ENCODE assay signal across 19 mouse cellular contexts in the genomic region with DNA sequence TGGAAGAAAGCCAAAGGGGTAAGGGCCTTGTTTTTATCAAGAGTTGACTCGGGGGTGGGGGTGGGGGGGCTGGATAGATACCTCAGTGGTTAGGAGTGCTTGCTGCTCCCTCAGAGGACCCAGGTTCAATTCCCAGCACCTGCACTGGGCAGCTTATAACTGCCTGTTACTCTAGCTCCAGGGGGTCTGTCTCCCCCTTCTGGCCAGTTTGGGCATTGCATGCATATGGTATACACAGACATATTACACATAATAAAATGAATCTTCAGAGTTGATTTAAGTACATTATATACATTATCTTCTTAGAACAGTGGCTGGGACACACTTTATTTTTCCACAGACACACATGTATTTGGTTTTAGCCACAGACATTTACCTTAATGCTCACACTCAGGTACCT.
A peak's percentile ranks its signal among the peaks of the same experiment; 100 is the strongest.
DNase-seq lines count a peak whose midpoint lies in the region; ATAC-seq and TF ChIP-seq lines count a peak whose summit lies in the region.
"Had no signal": no experiment of that assay in that cellular context is flagged by ENCODE, and none has a peak within 500 bp of the region (broad histone marks: within the 10 kb centered on the region; RNA-seq: fewer than 3 reads in every experiment).

No protein-coding gene starts in this region.

- in situ Hi-C loops in Patski (cut with MboI; ENCODE audit: low pct_unique_long_range_greater_than_20kb) = no loop called here

- H3K4me3 ChIP-seq in layer of hippocampus, adult 2 months = no peak overlapping the region
- H3K4me3 ChIP-seq in testis, adult 2 months (ENCODE audit: control insufficient read depth, low read depth, low read length) = no peak overlapping the region
- H3K4me3 ChIP-seq: embryonic facial prominence, embryonic 15.5 days; heart, embryonic 10.5 days; lung, embryonic 15.5 days; midbrain, embryonic 15.5 days had no signal

- TF ChIP-seq POLR2A in testis, adult 2 months (IDR thresholded peaks at IDR 0.05; ENCODE audit: control insufficient read depth, low read depth, low read length) = no peak

- no peak for DNase-seq in layer of hippocampus, adult 2 months (ENCODE audit: low spot score in 2 of 2)
- DNase-seq in layer of hippocampus, adult 8-10 months (ENCODE audit: low spot score in 2 of 2) = no peak
- DNase-seq in testis, postnatal 10 days (ENCODE audit: low spot score) = no peak
- no peak for DNase-seq in Patski (ENCODE audit: low read depth, low spot score)
- no peak for DNase-seq in urinary bladder, adult 18-20 months (ENCODE audit: low spot score in 2 of 2)
- no peak for DNase-seq in kidney, postnatal 25 days
- DNase-seq: adrenal gland, postnatal 36 days; cerebellum, adult 9-10 months; gastrocnemius, postnatal 25 days; heart, postnatal 14 days; kidney, adult 11 months; kidney, postnatal 10 days; thymus, postnatal 25 days had no signal

- no peaks in the 10 kb centered on the region; the same call in 1 of the 2 replicates for H3K4me1 ChIP-seq in testis, adult 2 months (ENCODE audit: control insufficient read depth, insufficient read depth, low read length)
- H3K4me1 ChIP-seq: embryonic facial prominence, embryonic 15.5 days; heart, embryonic 10.5 days; lung, embryonic 15.5 days; midbrain, embryonic 15.5 days had no signal

- no peaks in the 10 kb centered on the region for H3K27me3 ChIP-seq in testis, adult 2 months (ENCODE audit: control insufficient read depth, insufficient read depth, low read length)
- H3K27me3 ChIP-seq in Patski = peaks cover 2% of the 10 kb centered on the region
- H3K27me3 ChIP-seq: embryonic facial prominence, embryonic 15.5 days; lung, embryonic 15.5 days; midbrain, embryonic 15.5 days had no signal

- H3K27ac ChIP-seq in layer of hippocampus, adult 2 months = no peak overlapping the region
- no peak overlapping the region for H3K27ac ChIP-seq in testis, adult 2 months (ENCODE audit: control insufficient read depth, insufficient read depth, low read depth, low read length)
- H3K27ac ChIP-seq: embryonic facial prominence, embryonic 15.5 days; heart, embryonic 10.5 days; hindbrain, embryonic 14.5 days; lung, embryonic 15.5 days; midbrain, embryonic 15.5 days had no signal

- H3K36me3 ChIP-seq in testis, adult 2 months (ENCODE audit: control insufficient read depth, insufficient read depth, low read length) = no peaks in the 10 kb centered on the region
- H3K36me3 ChIP-seq: embryonic facial prominence, embryonic 15.5 days; heart, embryonic 10.5 days; lung, embryonic 15.5 days; midbrain, embryonic 15.5 days had no signal

- POLR2A ChIA-PET in Patski (lab: Charles Lee) = no interaction called here

- ATAC-seq in Patski = no peak
- ATAC-seq: midbrain, embryonic 15.5 days had no signal

- peak; percentile 65 for TF ChIP-seq CTCF in layer of hippocampus, adult 2 months (conservative IDR thresholded peaks at IDR 0.05)
- peak; percentile 60; the same call in 1 of the 2 replicates for TF ChIP-seq CTCF in testis, adult 2 months (IDR thresholded peaks at IDR 0.05; ENCODE audit: control insufficient read depth, insufficient read depth, insufficient replicate concordance, low read depth, low read length)
- TF ChIP-seq CTCF in Patski (IDR thresholded peaks at IDR 0.05) = peak; percentile 20

- CTCF ChIA-PET in Patski (lab: Charles Lee) = no interaction called here
